In the genomic region with DNA sequence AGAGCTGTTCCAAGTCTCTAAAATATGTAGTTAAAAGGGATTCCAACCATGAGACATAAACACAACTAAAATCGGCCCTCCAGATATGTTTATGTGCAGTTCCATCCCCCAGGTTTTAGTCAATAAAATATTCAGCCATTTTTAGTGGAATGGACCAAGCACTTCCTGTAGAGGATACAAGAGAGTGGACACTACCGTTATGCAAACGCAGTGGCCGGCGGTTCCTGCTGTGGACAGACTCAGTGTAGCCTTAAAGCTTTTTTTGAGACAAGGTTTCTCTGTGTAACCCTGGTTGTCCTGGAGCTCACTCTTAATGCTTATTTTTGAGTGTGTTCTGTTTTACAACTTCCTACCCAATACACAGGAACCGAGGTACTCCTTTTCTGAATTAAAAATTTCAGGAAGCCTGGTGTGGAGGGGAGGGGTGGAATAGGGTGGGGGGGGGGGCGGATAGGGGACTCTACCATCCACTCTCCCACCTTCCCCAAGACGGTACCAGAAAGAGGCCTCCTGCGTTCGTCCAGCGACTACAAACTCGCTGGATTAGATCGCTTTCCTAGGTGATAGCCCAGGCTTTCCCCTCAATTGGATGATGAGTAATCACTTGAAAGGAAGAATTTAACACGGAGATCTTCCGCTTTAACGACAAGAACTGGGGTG, we compare ENCODE assay signal across 7 mouse cellular contexts. TPM values are rescaled to one million over a fixed set of nuclear protein-coding genes. Genes with fewer than 3 reads are reported as not detected.
DNase-seq lines count a peak whose midpoint lies in the region; ATAC-seq lines count a peak whose summit lies in the region.

No protein-coding gene starts in this region.

- WGBS in lung, embryonic 16.5 days, result 18% methylated on average over 16 of the region's 16 CpGs
- 27% methylated on average over 16 of the region's 16 CpGs for WGBS in forebrain, embryonic 13.5 days
- 30% methylated on average over 16 of the region's 16 CpGs for WGBS in limb, embryonic 13.5 days
- WGBS in stomach, embryonic 14.5 days, result 39% methylated on average over 16 of the region's 16 CpGs

- peak overlapping the region; percentile 23 for H3K4me3 ChIP-seq in lung, embryonic 16.5 days (ENCODE audit: low read length)
- H3K4me3 ChIP-seq in forebrain, embryonic 13.5 days, result peak overlapping the region; percentile 29
- peak overlapping the region; percentile 31 for H3K4me3 ChIP-seq in limb, embryonic 13.5 days
- peak overlapping the region; percentile 23; the same call in 1 of the 2 replicates for H3K4me3 ChIP-seq in stomach, embryonic 14.5 days (ENCODE audit: low read depth, low read length)

- peak overlapping the region; percentile 54 for H3K4me2 ChIP-seq in lung, embryonic 16.5 days (ENCODE audit: low read depth, low read length)
- H3K4me2 ChIP-seq in forebrain, embryonic 13.5 days, result peak overlapping the region; percentile 57
- H3K4me2 ChIP-seq in limb, embryonic 13.5 days (replicated peaks), result peak overlapping the region; percentile 62
- H3K4me2 ChIP-seq in stomach, embryonic 14.5 days (replicated peaks; ENCODE audit: low read depth, low read length), result peak overlapping the region; percentile 50

- H3K9me3 ChIP-seq in lung, embryonic 16.5 days (ENCODE audit: control insufficient read depth, low read length), result no peaks in the 10 kb centered on the region
- no peaks in the 10 kb centered on the region for H3K9me3 ChIP-seq in forebrain, embryonic 13.5 days (replicated peaks)
- no peaks in the 10 kb centered on the region for H3K9me3 ChIP-seq in limb, embryonic 13.5 days
- no peaks in the 10 kb centered on the region for H3K9me3 ChIP-seq in stomach, embryonic 14.5 days (ENCODE audit: control insufficient read depth, low read depth, low read length)

- no peak overlapping the region for H3K27ac ChIP-seq in lung, embryonic 16.5 days (ENCODE audit: low read length)
- H3K27ac ChIP-seq in forebrain, embryonic 13.5 days, result no peak overlapping the region
- no peak overlapping the region; the same call in 1 of the 2 replicates for H3K27ac ChIP-seq in limb, embryonic 13.5 days
- H3K27ac ChIP-seq in stomach, embryonic 14.5 days (ENCODE audit: low read length), result peak overlapping the region; percentile 11; the same call in 1 of the 2 replicates

- peak; percentile 35; the same call in 1 of the 2 replicates for ATAC-seq in lung, embryonic 16.5 days (ENCODE audit: low read depth)
- ATAC-seq in forebrain, embryonic 13.5 days, result peak; percentile 34
- peak; percentile 34; the same call in 1 of the 2 replicates for ATAC-seq in limb, embryonic 13.5 days (ENCODE audit: low FRiP score, low read depth)
- no peak for ATAC-seq in stomach, embryonic 14.5 days (ENCODE audit: insufficient number of reproducible peaks, insufficient read depth, low FRiP score, low read depth)

- peaks cover 4% of the 10 kb centered on the region for H3K4me1 ChIP-seq in lung, embryonic 16.5 days (replicated peaks; ENCODE audit: control insufficient read depth, insufficient read depth, low read length)
- peaks cover 13% of the 10 kb centered on the region; the same call in 1 of the 2 replicates for H3K4me1 ChIP-seq in forebrain, embryonic 13.5 days
- H3K4me1 ChIP-seq in limb, embryonic 13.5 days, result peaks cover 29% of the 10 kb centered on the region
- H3K4me1 ChIP-seq in stomach, embryonic 14.5 days (ENCODE audit: control insufficient read depth, insufficient read depth, low read length), result peaks cover 19% of the 10 kb centered on the region; the same call in 1 of the 2 replicates

- no peaks in the 10 kb centered on the region for H3K36me3 ChIP-seq in lung, embryonic 16.5 days (ENCODE audit: control insufficient read depth, insufficient read depth, low read length)
- H3K36me3 ChIP-seq in forebrain, embryonic 13.5 days (ENCODE audit: poor library complexity, severe bottlenecking), result no peaks in the 10 kb centered on the region
- no peaks in the 10 kb centered on the region for H3K36me3 ChIP-seq in limb, embryonic 13.5 days
- no peaks in the 10 kb centered on the region for H3K36me3 ChIP-seq in stomach, embryonic 14.5 days (ENCODE audit: control insufficient read depth, insufficient read depth, low read length)

- no peaks in the 10 kb centered on the region for H3K27me3 ChIP-seq in lung, embryonic 16.5 days (ENCODE audit: control insufficient read depth, insufficient read depth, low read depth, low read length)
- H3K27me3 ChIP-seq in forebrain, embryonic 13.5 days, result peaks cover 5% of the 10 kb centered on the region; the same call in 1 of the 2 replicates
- peaks cover 4% of the 10 kb centered on the region; the same call in 1 of the 2 replicates for H3K27me3 ChIP-seq in limb, embryonic 13.5 days
- H3K27me3 ChIP-seq in stomach, embryonic 14.5 days (ENCODE audit: control insufficient read depth, insufficient read depth, low read length), result no peaks in the 10 kb centered on the region

- DNase-seq in lung, postnatal 36 days, result no peak
- DNase-seq in urinary bladder, postnatal 25 days (ENCODE audit: low spot score), result no peak
- no peak for DNase-seq in cerebellum, adult 18-20 months

- peak overlapping the region; percentile 33; the same call in 1 of the 2 replicates for H3K9ac ChIP-seq in lung, embryonic 16.5 days (ENCODE audit: low read length)
- peak overlapping the region; percentile 28 for H3K9ac ChIP-seq in forebrain, embryonic 13.5 days
- H3K9ac ChIP-seq in limb, embryonic 13.5 days, result peak overlapping the region; percentile 48; the same call in 1 of the 2 replicates
- H3K9ac ChIP-seq in stomach, embryonic 14.5 days (replicated peaks; ENCODE audit: low read depth, low read length), result no peak overlapping the region

RNA-seq across cellular contexts. Expression of a gene that starts 57.7 kb away (rescaled TPM):
- polyA plus RNA-seq in lung, embryonic 16.5 days (2015; fragmentation: Nextera tagmentation; extraction: Ambion mirVana), result 42.2 and 42.3 TPM in 2 replicates
- 28.1 and 29.1 TPM in 2 replicates for polyA plus RNA-seq in forebrain, embryonic 13.5 days (2015; fragmentation: Nextera tagmentation; extraction: Ambion mirVana)
- polyA plus RNA-seq in limb, embryonic 13.5 days (2015; fragmentation: Nextera tagmentation; extraction: Ambion mirVana), result 33.4 and 35.3 TPM in 2 replicates
- polyA plus RNA-seq in stomach, embryonic 14.5 days (2014; fragmentation: Nextera tagmentation; extraction: Ambion mirVana), result 35.7 and 42.3 TPM in 2 replicates
